Mouse (Mus musculus) testis, adult 2 months (tissue): ENCODE results near the gene Fuz.

ENCODE experiments used
- CTCF ChIP-seq: fragments of 200-500 bp; IDR thresholded peaks from 2 replicates; pipeline ENCODE4 v1.5.1; 2012; ENCODE audit warnings: low read depth, mild to moderate bottlenecking, inconsistent platforms, low read length, moderate library complexity; ENCODE audit not compliant: control insufficient read depth, insufficient read depth, insufficient replicate concordance
- POLR2A ChIP-seq: fragments of 200-500 bp; IDR thresholded peaks from 2 replicates; pipeline ENCODE4 v1.6.1; 2012; ENCODE audit warnings: low read depth, mild to moderate bottlenecking, inconsistent platforms, low read length, moderate library complexity; ENCODE audit not compliant: control insufficient read depth

- TF ChIP-seq CTCF: no peak
- TF ChIP-seq POLR2A: no peak
Observed at GRCm38 (mm10) chr7:44914396-44914795, 18.5 kb downstream of the Fuz start.
